Mouse (Mus musculus) right cerebral cortex, postnatal 10 days (tissue): ENCODE data around the gene Adipor2.

Experiments
- DNase-seq, 2 experiments: peaks; one replicate each; pipeline ENCODE4 v3.0.0; 2021; ENCODE audit warnings: low spot score in 2 of 2

Adipor2 gene

DNA sequence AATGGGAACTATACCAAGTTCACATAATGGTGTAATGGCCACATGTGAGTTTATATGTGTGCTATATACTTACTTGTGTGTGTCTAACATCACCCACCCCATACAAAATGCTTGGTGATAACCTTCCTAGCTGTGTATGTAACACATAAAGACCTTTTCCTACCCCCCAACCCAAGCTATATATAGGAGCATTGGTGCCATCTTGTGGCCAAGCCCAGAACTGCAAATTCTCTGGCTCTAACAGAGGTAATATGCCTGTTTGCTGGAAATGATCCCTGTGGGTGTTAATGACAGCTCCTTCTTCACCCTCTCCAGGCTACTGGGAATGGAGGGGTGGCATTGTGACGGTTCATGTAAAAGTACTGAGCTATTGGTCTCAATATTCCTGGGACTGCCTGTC is 69.3 kb downstream of the Adipor2 start:
- peak; percentile 81 to 90 for DNase-seq

DNA sequence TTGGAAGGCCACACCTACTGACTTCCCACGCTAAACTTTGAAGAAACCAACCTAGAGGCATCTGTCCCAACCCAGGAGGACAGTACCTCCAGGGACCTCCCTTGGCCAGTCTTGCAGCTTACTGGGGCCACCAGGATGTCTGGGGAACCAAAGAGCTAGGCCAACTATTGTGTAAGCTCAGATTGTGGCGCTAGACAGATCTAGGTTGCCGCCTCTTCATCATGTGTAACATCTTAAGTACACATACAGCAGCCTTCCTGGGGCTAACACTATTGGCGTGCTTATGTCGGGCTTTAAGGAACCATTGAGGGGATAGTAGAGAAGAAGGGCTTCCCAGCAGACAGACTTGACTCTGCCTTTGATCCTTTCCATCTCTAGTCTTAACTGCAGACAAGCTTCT is 69.7 kb downstream of the Adipor2 start:
- no peak for DNase-seq

DNA sequence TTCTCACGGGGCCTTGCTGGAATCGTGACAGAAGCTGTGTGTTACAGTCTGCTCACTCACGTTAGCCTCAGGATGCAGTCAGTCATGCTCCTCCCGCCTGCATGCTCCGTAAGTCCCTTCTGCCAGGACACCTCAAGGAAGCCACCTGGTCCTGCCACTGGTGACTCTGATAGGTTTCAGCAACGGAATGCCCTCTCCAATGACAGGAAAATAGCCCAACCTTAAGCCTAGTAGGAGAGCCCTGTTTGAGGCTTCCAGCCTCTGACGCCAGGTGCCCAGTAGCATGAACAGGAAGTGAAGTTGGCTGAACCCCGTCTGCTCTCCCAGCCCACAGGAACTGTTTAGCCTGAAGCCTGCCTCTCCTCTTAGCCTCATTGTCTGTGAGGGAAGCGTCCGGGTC is 71.2 kb downstream of the Adipor2 start:
- no peak for DNase-seq

DNA sequence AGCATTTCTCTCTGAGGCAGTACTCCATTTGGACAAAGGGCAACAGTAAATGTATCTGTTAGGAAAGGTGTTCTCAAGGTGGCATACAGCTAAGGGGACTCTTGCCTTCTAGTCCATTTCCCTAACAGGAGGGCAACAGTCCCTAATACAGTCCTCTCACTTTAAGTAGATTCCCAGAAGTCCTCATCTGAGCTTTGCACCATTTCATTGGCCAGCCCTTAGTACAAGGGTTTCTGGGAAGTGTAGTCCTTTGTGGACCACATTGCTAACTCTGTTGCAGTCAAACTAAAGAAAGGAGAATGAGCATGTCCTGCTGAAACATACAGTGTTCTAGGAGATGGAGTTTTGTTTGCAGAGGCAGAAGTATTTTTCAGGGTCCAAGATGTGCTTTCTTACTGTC is 76.1 kb downstream of the Adipor2 start:
- peak in 1 of 2 experiments; percentile 55 for DNase-seq

DNA sequence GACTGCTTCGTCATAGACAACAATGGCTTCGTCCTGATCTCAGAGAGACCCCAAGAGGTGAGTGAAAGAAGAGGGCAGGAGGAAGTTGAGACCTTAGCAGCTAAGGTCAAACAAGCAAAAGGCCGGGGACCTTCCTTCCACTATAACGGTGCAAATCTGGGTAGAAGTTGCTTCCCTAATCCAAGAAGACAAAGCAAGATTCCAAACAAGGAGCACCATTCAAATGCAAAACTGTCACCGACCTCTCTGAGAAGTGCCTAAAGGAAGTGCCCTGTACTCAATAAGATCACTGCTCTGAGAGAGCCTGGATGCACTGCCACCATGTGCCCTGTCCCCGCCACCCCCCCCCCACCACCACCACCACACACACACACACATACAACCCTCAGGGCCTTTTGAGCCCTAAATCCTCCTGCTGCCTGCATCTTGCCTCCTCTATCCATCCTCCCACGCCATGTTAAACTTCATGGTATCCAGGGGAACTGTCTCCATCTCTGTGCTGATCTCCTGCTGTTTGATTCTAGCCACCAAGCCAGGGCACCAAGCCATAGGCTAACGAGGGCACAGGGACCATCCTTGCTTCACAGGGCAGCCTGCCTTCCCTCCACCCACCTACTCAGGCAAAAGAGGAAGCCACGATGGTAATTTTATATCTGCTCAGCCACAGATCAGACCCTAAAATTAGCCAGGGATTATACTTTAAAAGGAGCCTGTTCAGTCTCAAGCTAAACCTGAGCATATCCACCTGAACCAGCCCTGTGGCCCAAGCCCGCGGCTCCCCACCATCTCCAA is 79.2 kb downstream of the Adipor2 start:
- DNase-seq, result no peak

DNA sequence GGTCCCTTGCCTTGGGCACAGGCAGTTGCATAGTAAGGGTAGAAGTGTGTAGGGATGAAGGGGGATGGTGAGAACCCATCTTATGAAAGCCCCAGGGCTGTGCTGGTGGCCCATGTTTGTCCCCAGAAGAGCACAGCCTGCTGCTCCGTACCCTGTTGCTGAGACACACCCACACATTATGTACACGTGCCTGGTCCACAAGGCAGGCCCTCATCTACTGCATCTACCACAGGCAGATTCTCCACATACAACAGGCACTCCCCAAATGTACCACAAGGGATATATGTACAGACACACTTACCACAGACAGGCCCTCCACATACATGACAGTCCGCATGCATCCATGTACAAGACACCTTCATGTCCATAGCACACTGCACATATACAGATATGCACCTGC is 80.2 kb downstream of the Adipor2 start:
- no peak for DNase-seq

DNA sequence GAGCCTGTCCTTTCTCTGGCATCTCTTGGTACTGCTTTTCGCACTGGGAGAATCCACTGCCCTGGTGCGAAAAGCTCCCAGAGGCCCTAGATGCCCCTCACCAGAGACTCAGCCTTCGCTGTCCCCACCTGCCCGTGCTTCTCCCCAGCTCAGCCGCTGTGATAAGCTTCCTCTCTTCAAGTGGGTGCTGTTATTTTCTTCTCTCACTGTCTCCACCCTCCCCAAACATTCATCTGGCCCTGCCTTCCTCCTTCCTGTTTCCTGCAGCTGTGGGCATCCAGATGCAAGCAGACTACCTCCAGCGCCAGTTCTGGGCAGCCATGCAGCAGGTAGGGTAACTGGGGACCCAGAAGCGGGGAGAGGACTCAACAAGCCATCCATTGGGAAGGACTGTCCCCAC is 81.4 kb downstream of the Adipor2 start:
- DNase-seq, result no peak

DNA sequence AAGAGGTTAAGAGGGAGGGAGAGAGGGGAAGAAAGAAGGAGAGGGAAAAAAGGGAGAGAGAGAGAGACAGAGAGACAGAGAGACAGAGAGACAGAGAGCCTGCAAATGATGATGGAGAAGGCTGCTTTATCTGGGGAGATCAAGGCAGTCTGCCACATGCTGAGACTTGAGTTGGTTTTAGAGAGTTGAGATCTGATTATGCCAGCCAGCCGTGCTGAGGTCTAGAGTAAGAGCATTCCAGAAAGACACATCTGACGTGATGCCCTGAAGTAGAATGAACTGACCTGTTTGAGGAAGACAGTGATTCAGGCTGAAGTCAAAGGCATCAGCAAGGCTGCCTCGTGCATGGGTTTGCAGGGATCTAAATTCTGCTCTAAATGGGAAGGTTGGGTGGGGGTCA is 83.7 kb downstream of the Adipor2 start:
- DNase-seq, result no peak

DNA sequence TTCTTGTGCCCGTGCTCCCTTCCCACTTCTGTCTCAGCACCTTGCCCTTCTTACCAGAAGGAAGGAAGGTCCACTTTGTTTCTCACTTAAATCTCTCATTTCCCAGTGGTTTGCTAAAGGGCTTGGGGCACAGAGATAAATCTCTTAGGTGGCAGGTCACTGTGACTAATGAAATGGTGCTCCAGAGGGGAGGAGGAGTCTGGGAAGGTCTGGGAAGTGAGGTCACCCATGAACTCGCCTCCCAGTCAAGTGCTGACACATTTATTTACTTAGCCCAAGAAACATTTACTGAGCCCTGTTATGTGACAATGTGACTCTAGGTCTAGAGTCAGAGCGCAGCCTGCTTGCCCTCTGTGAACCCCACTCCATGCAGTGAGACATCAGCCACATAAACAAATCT is 84.3 kb downstream of the Adipor2 start:
- no peak for DNase-seq

DNA sequence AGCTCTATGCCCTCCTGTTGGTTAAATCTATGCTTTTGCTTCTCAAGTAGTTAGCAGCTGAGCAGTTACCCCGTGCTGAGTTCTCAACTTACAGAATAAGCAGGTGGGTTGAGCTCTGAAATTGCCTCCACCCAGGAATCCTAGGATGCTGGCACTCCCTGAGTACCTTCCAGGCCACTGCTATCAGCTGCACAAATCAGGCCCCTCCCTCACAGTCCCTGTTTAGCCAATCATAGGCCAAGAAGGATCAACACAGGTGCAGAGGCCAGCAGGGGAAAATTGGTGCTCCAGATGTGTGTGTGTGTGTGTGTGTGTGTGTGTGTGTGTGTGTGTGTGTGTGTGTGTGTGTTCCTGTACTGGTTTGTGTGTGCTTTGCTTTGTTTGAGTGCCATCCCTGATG is 85.4 kb downstream of the Adipor2 start:
- DNase-seq, result no peak

DNA sequence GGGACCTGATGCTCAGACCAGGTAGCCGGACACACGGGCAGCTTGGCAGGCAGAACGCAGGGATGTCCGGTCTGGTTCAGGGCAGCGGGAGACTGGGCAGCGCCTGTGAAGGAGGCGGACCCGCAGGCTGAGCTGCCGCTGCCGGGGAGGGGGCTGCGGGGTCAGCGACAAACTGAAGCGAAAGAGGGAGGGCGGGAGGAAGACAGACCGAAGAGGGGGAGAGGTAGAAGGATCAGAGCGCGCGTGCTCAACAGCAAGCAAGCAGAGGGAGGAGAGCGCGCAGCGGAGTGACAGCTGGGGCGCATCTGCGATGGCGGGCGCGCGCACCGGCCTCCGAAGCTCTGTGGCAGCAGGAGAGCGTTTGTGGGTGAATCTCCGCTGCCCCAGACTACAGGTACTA is 87.0 kb downstream of the Adipor2 start, which contains the start of gene Lrtm2:
Gene Lrtm2, minus strand, starts transcription at position 261 of the 400 bp plus-strand sequence.
- DNase-seq, result peak; percentile 86 to 89

DNA sequence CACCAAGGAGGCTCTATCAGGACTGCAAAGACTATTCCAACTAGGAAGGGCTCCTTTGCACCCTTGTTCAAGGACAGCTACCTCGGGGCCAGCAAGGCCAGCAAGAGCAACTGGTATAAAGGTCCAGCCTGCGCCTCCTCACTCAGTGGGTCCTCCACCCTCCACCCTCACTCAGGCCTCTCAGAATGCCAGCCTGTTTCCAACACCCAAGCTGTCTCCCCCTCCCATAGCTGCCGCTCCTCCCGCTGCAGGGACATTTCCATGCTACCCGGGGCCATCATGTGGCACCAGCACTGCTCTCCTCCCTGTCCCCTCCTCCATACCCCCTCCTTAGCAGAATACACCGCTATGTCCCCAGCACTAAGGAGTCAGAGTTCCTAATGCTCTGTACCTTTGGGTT is 87.6 kb downstream of the Adipor2 start:
- peak; percentile 63 to 73 for DNase-seq

DNA sequence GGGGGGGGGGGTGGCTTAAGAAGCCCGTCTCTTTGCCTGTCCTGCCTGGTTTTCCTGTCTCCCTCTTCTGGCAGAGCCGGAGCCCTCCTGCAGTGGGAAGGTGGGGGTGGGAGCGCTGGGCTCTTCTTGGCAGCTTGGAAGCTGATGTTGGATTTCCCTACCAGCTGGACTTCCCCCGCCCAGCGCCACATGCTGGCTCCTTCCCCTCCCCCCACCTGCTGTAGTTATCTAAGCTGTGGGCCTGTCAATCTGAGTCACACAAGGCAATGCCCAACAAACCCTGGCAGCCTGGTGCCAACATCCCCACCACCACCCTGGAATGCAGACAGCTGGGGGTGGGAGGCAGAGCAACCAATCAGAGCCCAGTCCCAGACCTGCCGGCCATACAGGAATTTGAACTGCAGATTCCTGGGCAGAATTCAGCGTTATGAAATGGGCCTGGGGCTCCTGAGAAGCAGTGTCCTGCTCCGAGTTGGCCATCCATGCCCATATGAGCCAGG is 88.2 kb downstream of the Adipor2 start:
- DNase-seq, result peak; percentile 93 to 96

DNA sequence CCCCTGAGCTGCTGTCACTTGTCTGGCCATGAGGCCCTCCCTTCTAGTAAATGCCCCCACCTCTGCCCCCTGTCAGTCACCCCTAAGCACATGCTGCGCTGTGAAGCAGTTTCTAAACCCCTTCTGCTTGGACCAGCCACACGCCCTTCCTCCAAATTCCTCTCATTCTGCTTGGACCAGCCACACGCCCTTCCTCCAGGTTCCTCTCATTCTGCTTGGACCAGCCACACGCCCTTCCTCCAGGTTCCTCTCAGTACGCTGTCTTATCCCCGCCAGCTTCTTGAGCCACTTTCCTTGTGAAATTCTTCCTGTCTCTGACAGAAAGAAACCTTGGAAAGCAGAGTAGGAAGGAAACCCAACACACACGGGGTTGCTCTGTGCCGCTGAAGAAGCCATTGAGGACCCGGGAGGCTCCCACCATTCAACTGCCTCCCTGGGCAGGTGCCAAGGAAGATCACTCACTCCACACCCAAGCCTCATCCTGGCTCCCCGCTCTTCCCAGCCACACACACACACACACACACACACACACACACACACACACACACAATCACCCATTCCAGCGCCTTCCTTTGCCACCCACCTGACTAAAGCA is 88.9 kb downstream of the Adipor2 start:
- DNase-seq, result peak; percentile 77 to 79

DNA sequence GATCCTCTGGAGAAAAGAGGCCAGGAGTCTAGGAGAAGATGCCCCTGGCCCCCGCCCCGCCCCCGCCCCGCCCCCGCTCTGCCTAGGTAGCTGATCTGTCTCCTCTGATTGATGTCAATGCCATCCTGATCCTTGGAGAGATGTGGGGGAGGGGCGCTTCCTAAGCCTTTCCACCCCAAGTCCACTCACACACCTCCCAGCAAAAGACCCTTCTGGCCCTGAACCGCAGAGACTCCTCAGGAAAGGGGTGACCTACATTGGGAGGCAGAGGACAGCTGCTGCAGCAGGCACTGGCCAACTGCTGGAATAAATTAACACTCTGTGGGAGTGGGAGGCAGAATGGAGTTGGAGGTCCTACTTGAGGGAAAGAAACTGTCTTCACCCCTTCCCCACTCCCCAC is 91.0 kb downstream of the Adipor2 start:
- DNase-seq, result no peak

DNA sequence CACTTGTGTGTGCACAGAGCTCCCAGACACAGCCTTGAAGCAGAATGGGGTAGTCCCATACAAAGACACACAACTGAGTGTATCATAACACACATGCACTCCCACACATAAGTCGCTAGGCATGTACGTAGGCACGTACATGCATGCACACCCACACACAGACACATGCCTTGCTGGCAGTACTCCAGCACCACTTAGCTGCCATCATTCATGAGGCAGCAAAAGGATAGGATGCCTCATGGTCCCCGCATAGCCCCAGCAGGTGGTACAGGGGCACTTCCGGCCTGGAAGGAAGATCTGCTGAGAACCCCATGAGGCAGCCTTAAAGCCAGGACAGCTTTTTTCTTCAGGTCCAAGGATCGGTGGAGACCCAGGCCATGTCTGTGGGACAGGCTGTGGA is 91.5 kb downstream of the Adipor2 start:
- no peak for DNase-seq

DNA sequence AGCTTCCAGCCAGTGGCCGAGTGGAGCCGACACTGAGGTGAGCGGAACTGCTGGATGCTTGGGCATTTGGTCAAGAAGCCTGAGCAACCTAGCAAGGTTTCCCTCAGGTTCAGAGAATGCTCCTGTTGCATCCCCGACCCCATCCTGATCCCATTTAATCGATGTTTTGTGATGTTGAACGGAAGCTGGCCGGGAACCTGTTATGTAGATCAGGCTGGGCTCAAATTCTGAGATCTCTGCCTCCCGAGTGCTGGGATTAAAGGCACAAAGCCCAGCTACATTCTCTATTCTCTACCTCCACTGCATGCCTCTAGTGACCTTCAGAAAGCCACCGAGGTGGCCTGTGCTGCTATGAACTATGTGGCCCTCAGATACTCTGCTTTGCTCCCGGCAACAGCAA is 92.7 kb downstream of the Adipor2 start:
- DNase-seq, result no peak

DNA sequence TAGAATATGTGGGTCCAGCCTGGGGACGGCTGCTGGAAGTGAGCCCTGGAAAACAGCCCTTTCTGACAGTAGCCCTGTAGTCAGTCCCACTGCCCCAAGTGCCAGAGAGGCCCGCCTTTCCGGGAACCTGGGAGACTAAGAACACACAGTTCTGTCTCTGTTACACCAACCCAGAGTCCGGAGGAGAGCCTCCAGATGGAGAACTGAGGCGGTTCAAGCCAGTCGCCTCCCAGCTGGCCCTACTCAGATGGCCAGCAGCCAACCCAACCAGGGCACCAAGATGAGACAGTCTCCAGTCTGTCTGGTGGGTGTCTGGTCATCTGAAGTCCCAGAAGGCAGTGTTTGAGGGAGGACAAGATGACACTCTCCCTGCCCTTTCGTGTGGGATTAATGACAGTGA is 95.8 kb downstream of the Adipor2 start:
- DNase-seq, result peak; percentile 79 to 86

DNA sequence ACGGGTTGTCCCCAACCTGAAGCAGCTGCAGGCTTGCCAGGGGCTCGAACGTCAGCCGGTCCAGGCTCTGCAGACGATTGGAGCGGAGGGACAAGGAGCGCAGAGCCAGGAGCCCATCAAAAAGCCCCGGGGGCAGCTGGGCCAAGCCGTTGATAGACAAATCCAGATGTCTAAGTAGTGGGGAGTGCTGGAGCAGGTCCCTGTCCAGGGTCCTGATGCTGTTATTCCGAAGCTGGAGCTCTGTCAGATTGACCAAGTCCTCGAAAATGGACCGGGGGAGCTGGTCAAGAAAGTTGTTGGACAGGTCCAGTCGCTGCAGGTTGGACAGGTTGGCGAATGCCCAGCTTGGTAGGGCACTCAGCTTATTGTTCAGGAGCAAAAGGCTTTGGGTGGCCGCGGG is 97.0 kb downstream of the Adipor2 start:
- peak in 1 of 2 experiments; percentile 38 for DNase-seq

DNA sequence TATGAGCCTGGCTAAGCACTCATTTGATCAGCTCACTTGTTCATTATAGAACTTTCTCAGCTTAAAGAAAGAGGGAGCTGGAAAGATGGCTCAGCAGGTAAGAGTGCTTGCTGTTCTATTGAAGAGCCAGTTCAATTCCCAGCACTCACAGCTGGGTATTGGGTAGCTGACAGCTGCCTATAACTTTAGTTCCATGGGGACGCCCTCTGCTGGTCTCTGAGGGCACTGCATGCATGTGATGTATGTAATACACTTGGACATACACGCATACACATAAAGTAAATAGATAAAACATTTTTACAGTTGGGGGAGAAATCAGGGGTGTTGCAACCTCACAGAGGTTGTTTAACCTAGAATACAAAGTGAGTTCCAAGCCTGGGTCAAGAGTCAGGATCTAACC is 98.1 kb downstream of the Adipor2 start:
- peak in 1 of 2 experiments; percentile 45 for DNase-seq

DNA sequence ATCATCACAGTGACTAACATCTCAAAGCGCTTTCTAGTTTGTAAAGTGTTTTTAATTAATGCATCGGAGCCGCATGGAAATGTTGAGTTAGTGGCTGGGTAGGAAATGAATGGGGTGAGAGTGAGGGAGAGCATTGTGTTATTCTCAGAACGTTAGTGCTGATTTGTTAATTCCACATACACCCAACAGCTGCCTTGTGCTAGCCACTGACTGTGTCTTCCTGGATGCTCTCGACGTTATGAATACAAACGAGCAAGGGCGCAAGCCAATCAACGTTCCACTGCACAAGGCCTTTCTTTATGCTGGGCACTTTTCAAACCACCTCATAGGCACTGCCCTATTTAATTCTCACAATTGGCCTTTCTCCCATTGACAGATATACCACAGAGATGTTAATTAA is 98.8 kb downstream of the Adipor2 start:
- DNase-seq, result peak; percentile 63 to 84

DNA sequence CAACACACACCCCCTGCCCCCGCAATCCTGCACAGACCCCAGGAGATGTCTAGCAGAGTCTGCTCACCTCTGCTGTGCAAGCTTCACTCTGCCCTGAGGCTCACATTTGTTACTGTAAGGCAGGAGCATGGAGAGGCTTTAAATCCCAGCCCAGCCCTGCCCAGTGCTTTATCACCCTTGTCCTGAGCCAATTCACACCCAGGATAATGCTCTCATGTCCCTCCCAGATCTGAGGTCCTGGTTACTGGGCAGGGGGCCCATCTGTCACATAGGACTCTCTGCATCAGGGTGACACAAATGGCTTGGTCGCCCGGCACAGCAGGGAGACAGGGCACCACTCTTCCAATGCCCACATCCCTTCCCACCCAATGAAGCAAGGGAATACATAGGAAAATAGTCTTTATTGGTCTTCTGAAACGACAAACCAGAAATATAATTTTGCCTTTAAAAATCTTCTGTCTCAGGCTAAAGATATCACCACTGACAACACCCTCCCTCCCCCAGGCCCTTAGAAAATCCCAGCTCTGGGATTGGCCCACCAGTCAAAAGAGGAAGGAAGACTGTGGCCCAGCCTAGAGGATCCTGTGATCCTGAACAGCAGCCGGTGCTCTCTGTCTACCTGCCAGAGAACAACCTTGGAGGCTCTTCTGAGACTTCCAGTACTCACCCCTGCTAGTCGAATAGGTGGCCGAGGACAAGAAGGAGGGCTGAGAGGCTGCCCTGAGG is 102.6 kb downstream of the Adipor2 start:
- peak; percentile 66 to 77 for DNase-seq
